Mouse (Mus musculus): ENCODE data around the gene Snrnp27. TPM values are rescaled to one million over a fixed set of nuclear protein-coding genes. Genes with fewer than 3 reads are reported as not detected.

The Snrnp27 gene
- polyA plus RNA-seq, 2 experiments, result 27.2 to 58.2 TPM

GRCm38 (mm10) chr6:86637860-86638259, 46.5 kb downstream of the Snrnp27 start:
- no peak overlapping the region for H3K4me3 ChIP-seq (ENCODE audit: insufficient read depth in 1 of 2, low read depth in 2 of 2, low read length in 2 of 2)
- no peaks in the 10 kb centered on the region for H3K36me3 ChIP-seq (replicated peaks; ENCODE audit: control insufficient read depth, insufficient read depth, low read depth)
- peak overlapping the region; percentile 95 for H3K27ac ChIP-seq
- ATAC-seq (ENCODE audit: insufficient read depth), result no peak
- H3K9me3 ChIP-seq (ENCODE audit: control insufficient read depth, low read length), result no peaks in the 10 kb centered on the region
- peak overlapping the region; percentile 21 for H3K9ac ChIP-seq (replicated peaks)
- DNase-seq (ENCODE audit: low read depth in 3 of 3, low spot score in 3 of 3), result no peak
- H3K4me1 ChIP-seq (replicated peaks; ENCODE audit: control insufficient read depth in 2 of 2, insufficient read depth in 2 of 2, low read length in 1 of 2), result peaks cover 55 to 66% of the 10 kb centered on the region in 2 experiments
- H3K4me2 ChIP-seq (ENCODE audit: low read depth), result peak overlapping the region; percentile 65; the same call in 1 of the 2 replicates
- TF ChIP-seq EP300 (IDR thresholded peaks at IDR 0.05; ENCODE audit: low read depth) (no peak), CTCF (IDR thresholded peaks at IDR 0.05; ENCODE audit: low read depth) (no peak)
- H3K27me3 ChIP-seq (ENCODE audit: control insufficient read depth, insufficient read depth, low read length), result no peaks in the 10 kb centered on the region
- WGBS (ENCODE audit: insufficient replicate concordance), result 84% methylated on average over 2 of the region's 2 CpGs

GRCm38 (mm10) chr6:86637171-86637835, 47.0 kb downstream of the Snrnp27 start:
- Histone ChIP-seq H3K4me2 (ENCODE audit: low read depth) (peak overlapping the region; percentile 65), H3K4me3 (ENCODE audit: insufficient read depth in 1 of 2, low read depth in 2 of 2, low read length in 2 of 2) (no peak overlapping the region; a peak in 1 of 4 replicates), H3K27me3 (ENCODE audit: control insufficient read depth, insufficient read depth, low read length) (no peaks in the 10 kb centered on the region), H3K27ac (peak overlapping the region; percentile 95), H3K36me3 (replicated peaks; ENCODE audit: control insufficient read depth, insufficient read depth, low read depth) (no peaks in the 10 kb centered on the region), H3K9ac (replicated peaks) (peak overlapping the region; percentile 21), H3K9me3 (ENCODE audit: control insufficient read depth, low read length) (no peaks in the 10 kb centered on the region), H3K4me1 (replicated peaks; ENCODE audit: control insufficient read depth in 2 of 2, insufficient read depth in 2 of 2, low read length in 1 of 2) (peaks cover 55 to 66% of the 10 kb centered on the region in 2 experiments)
- peak; percentile 92 for TF ChIP-seq EP300 (IDR thresholded peaks at IDR 0.05; ENCODE audit: low read depth)
- TF ChIP-seq CTCF (IDR thresholded peaks at IDR 0.05; ENCODE audit: low read depth), result no peak
- peak; percentile 53 for ATAC-seq (ENCODE audit: insufficient read depth)
- DNase-seq (ENCODE audit: low read depth in 3 of 3, low spot score in 3 of 3), result peak; percentile 82 to 87 (median 84)
- WGBS (ENCODE audit: insufficient replicate concordance), result 19% methylated on average over 4 of the region's 4 CpGs

- H3K4me3 ChIP-seq (ENCODE audit: insufficient read depth in 1 of 2, low read depth in 2 of 2, low read length in 2 of 2), result no peak overlapping the region
- DNase-seq (ENCODE audit: low read depth in 3 of 3, low spot score in 3 of 3) (peak; percentile 66 to 69 (median 68)), ATAC-seq (ENCODE audit: insufficient read depth) (peak; percentile 55)
- peak overlapping the region; percentile 95 for H3K27ac ChIP-seq
- H3K9ac ChIP-seq (replicated peaks), result peak overlapping the region; percentile 21
- no peaks in the 10 kb centered on the region for H3K9me3 ChIP-seq (ENCODE audit: control insufficient read depth, low read length)
- no peaks in the 10 kb centered on the region for H3K36me3 ChIP-seq (replicated peaks; ENCODE audit: control insufficient read depth, insufficient read depth, low read depth)
- H3K4me1 ChIP-seq (replicated peaks; ENCODE audit: control insufficient read depth in 2 of 2, insufficient read depth in 2 of 2, low read length in 1 of 2), result peaks cover 52 to 61% of the 10 kb centered on the region in 2 experiments
- TF ChIP-seq CTCF (IDR thresholded peaks at IDR 0.05; ENCODE audit: low read depth) (peak; percentile 31; the same call in 1 of the 2 replicates), EP300 (IDR thresholded peaks at IDR 0.05; ENCODE audit: low read depth) (no peak)
- H3K4me2 ChIP-seq (ENCODE audit: low read depth), result peak overlapping the region; percentile 65
- no peaks in the 10 kb centered on the region for H3K27me3 ChIP-seq (ENCODE audit: control insufficient read depth, insufficient read depth, low read length)
- WGBS (ENCODE audit: insufficient replicate concordance), result 14% methylated on average over 2 of the region's 2 CpGs
Observed at GRCm38 (mm10) chr6:86636495-86636894, 47.8 kb downstream of the Snrnp27 start.

GRCm38 (mm10) chr6:86630141-86630540, 54.2 kb downstream of the Snrnp27 start:
- DNase-seq (ENCODE audit: low read depth in 3 of 3, low spot score in 3 of 3), result no peak
- WGBS (ENCODE audit: insufficient replicate concordance), result 68% methylated on average over 3 of the region's 3 CpGs
- Histone ChIP-seq H3K36me3 (replicated peaks; ENCODE audit: control insufficient read depth, insufficient read depth, low read depth) (no peaks in the 10 kb centered on the region), H3K9me3 (ENCODE audit: control insufficient read depth, low read length) (no peaks in the 10 kb centered on the region), H3K27ac (no peak overlapping the region), H3K27me3 (ENCODE audit: control insufficient read depth, insufficient read depth, low read length) (no peaks in the 10 kb centered on the region), H3K4me3 (ENCODE audit: insufficient read depth in 1 of 2, low read depth in 2 of 2, low read length in 2 of 2) (no peak overlapping the region), H3K4me1 (replicated peaks; ENCODE audit: control insufficient read depth in 2 of 2, insufficient read depth in 2 of 2, low read length in 1 of 2) (peaks cover 0 to 6% of the 10 kb centered on the region in 2 experiments; a peak in 2 of 4 replicates), H3K9ac (replicated peaks) (no peak overlapping the region), H3K4me2 (ENCODE audit: low read depth) (no peak overlapping the region)
- TF ChIP-seq CTCF (IDR thresholded peaks at IDR 0.05; ENCODE audit: low read depth) (no peak), EP300 (IDR thresholded peaks at IDR 0.05; ENCODE audit: low read depth) (no peak)
- ATAC-seq (ENCODE audit: insufficient read depth), result no peak

GRCm38 (mm10) chr6:86627946-86628345, 56.4 kb downstream of the Snrnp27 start, which contains the start of gene Asprv1:
TSS of gene Asprv1 (plus strand) at chr6:86628164.
- H3K4me2 ChIP-seq (ENCODE audit: low read depth), result no peak within 1 kb of the TSS
- H3K27ac ChIP-seq, result no peak within 1 kb of the TSS
- H3K9me3 ChIP-seq (ENCODE audit: control insufficient read depth, low read length), result no peaks in the 10 kb centered on the region
- WGBS (ENCODE audit: insufficient replicate concordance), result 55% methylated on average over 10 of the region's 10 CpGs
- no peak for ATAC-seq (ENCODE audit: insufficient read depth)
- TF ChIP-seq EP300 (IDR thresholded peaks at IDR 0.05; ENCODE audit: low read depth) (no peak), CTCF (IDR thresholded peaks at IDR 0.05; ENCODE audit: low read depth) (no peak)
- no peaks in the 10 kb centered on the region for H3K36me3 ChIP-seq (replicated peaks; ENCODE audit: control insufficient read depth, insufficient read depth, low read depth)
- no peaks in the 10 kb centered on the region for H3K4me1 ChIP-seq (replicated peaks; ENCODE audit: control insufficient read depth in 2 of 2, insufficient read depth in 2 of 2, low read length in 1 of 2)
- DNase-seq (ENCODE audit: low read depth in 3 of 3, low spot score in 3 of 3), result no peak
- no peak within 1 kb of the TSS for H3K4me3 ChIP-seq (ENCODE audit: insufficient read depth in 1 of 2, low read depth in 2 of 2, low read length in 2 of 2)
- no peaks in the 10 kb centered on the region for H3K27me3 ChIP-seq (ENCODE audit: control insufficient read depth, insufficient read depth, low read length)
- no peak within 1 kb of the TSS for H3K9ac ChIP-seq (replicated peaks)

Other genes starting within 250 kb of the Snrnp27 start
- 4.7 and 6.2 TPM in 2 replicates for gene C87436, start 246.1 kb downstream of the Snrnp27 start, polyA plus RNA-seq (2012; rRNA removed)
- gene C87436, start 246.1 kb downstream of the Snrnp27 start, polyA plus RNA-seq (2014; fragmentation: Nextera tagmentation; extraction: Ambion mirVana), result 10.5 and 10.7 TPM in 2 replicates
- 124 and 136 TPM in 2 replicates for gene Pcbp1, start 158.2 kb downstream of the Snrnp27 start, polyA plus RNA-seq (2012; rRNA removed)
- gene Pcbp1, start 158.2 kb downstream of the Snrnp27 start, polyA plus RNA-seq (2014; fragmentation: Nextera tagmentation; extraction: Ambion mirVana), result 188 and 220 TPM in 2 replicates
- 0.26 and 0.33 TPM in 2 replicates for gene Asprv1, start 56.4 kb downstream of the Snrnp27 start, polyA plus RNA-seq (2012; rRNA removed)
- 0.23 and 0.28 TPM in 2 replicates for gene Asprv1, start 56.4 kb downstream of the Snrnp27 start, polyA plus RNA-seq (2014; fragmentation: Nextera tagmentation; extraction: Ambion mirVana)
- gene Mxd1, start 15.4 kb downstream of the Snrnp27 start, polyA plus RNA-seq (2012; rRNA removed), result 17.8 and 18.7 TPM in 2 replicates
- 30.3 and 32.5 TPM in 2 replicates for gene Mxd1, start 15.4 kb downstream of the Snrnp27 start, polyA plus RNA-seq (2014; fragmentation: Nextera tagmentation; extraction: Ambion mirVana)
- gene Gmcl1, start 48.9 kb upstream of the Snrnp27 start, polyA plus RNA-seq (2012; rRNA removed), result 3.6 and 4.8 TPM in 2 replicates
- gene Gmcl1, start 48.9 kb upstream of the Snrnp27 start, polyA plus RNA-seq (2014; fragmentation: Nextera tagmentation; extraction: Ambion mirVana), result 7.4 and 8.3 TPM in 2 replicates
- 12.7 and 16.4 TPM in 2 replicates for gene Anxa4, start 109.1 kb upstream of the Snrnp27 start, polyA plus RNA-seq (2012; rRNA removed)
- gene Anxa4, start 109.1 kb upstream of the Snrnp27 start, polyA plus RNA-seq (2014; fragmentation: Nextera tagmentation; extraction: Ambion mirVana), result 29.4 and 34.5 TPM in 2 replicates
- 2.0 and 2.4 TPM in 2 replicates for gene Aak1, start 165.0 kb upstream of the Snrnp27 start, polyA plus RNA-seq (2012; rRNA removed)
- gene Aak1, start 165.0 kb upstream of the Snrnp27 start, polyA plus RNA-seq (2014; fragmentation: Nextera tagmentation; extraction: Ambion mirVana), result 3.9 and 4.2 TPM in 2 replicates